Mouse (Mus musculus): ENCODE results near the gene Mcm2. TPM values are rescaled to one million over a fixed set of nuclear protein-coding genes. Genes with fewer than 3 reads are reported as not detected.

The Mcm2 gene
- total and polyA plus RNA-seq, 2 experiments from 2014 or later, result 21.7 to 37.0 TPM

- DNase-seq (ENCODE audit: low spot score) (peak; percentile 81), ATAC-seq (peak; percentile 55)
- H3K27me3 ChIP-seq (ENCODE audit: insufficient read depth, low read length), result no peaks in the 10 kb centered on the region
- no peak overlapping the region for H3K27ac ChIP-seq
- H3K4me1 ChIP-seq (ENCODE audit: insufficient read depth, low read length), result no peaks in the 10 kb centered on the region
- peaks cover 33% of the 10 kb centered on the region for H3K36me3 ChIP-seq (ENCODE audit: insufficient read depth, low read length)
- H3K9ac ChIP-seq (replicated peaks; ENCODE audit: low read length), result no peak overlapping the region
- WGBS, result 6% methylated on average over 2 of the region's 2 CpGs
- TF ChIP-seq CTCF (IDR thresholded peaks at IDR 0.05; ENCODE audit: low read depth), result peak; percentile 82
- no peaks in the 10 kb centered on the region for H3K9me3 ChIP-seq (ENCODE audit: low read length)
- no peak overlapping the region for H3K4me3 ChIP-seq (ENCODE audit: low read length)
- H3K4me2 ChIP-seq (ENCODE audit: low read depth, low read length), result no peak overlapping the region
Observed at GRCm38 (mm10) chr6:88860914-88861313, 37.7 kb downstream of the Mcm2 start.

- H3K27ac ChIP-seq, result peak overlapping the region; percentile 16; the same call in 1 of the 2 replicates
- no peak overlapping the region for H3K4me2 ChIP-seq (ENCODE audit: low read depth, low read length)
- DNase-seq (ENCODE audit: low spot score) (no peak), ATAC-seq (no peak)
- peaks cover 25% of the 10 kb centered on the region for H3K36me3 ChIP-seq (ENCODE audit: insufficient read depth, low read length)
- WGBS, result 63% methylated on average over 7 of the region's 7 CpGs
- no peak for TF ChIP-seq CTCF (IDR thresholded peaks at IDR 0.05; ENCODE audit: low read depth)
- no peak overlapping the region for H3K4me3 ChIP-seq (ENCODE audit: low read length)
- H3K27me3 ChIP-seq (ENCODE audit: insufficient read depth, low read length), result no peaks in the 10 kb centered on the region
- H3K9me3 ChIP-seq (ENCODE audit: low read length), result no peaks in the 10 kb centered on the region
- no peak overlapping the region for H3K9ac ChIP-seq (replicated peaks; ENCODE audit: low read length)
- no peaks in the 10 kb centered on the region for H3K4me1 ChIP-seq (ENCODE audit: insufficient read depth, low read length)
Observed at GRCm38 (mm10) chr6:88858341-88858740, 40.2 kb downstream of the Mcm2 start.

- H3K4me1 ChIP-seq (ENCODE audit: insufficient read depth, low read length), result no peaks in the 10 kb centered on the region
- H3K27ac ChIP-seq, result no peak overlapping the region
- no peak overlapping the region for H3K9ac ChIP-seq (replicated peaks; ENCODE audit: low read length)
- 79% methylated on average over 6 of the region's 6 CpGs for WGBS
- ATAC-seq, result no peak
- no peaks in the 10 kb centered on the region for H3K27me3 ChIP-seq (ENCODE audit: insufficient read depth, low read length)
- H3K4me3 ChIP-seq (ENCODE audit: low read length), result no peak overlapping the region
- H3K4me2 ChIP-seq (ENCODE audit: low read depth, low read length), result no peak overlapping the region
- H3K36me3 ChIP-seq (ENCODE audit: insufficient read depth, low read length), result peaks cover 20% of the 10 kb centered on the region
- TF ChIP-seq CTCF (IDR thresholded peaks at IDR 0.05; ENCODE audit: low read depth), result no peak
- DNase-seq (ENCODE audit: low spot score), result no peak
- no peaks in the 10 kb centered on the region for H3K9me3 ChIP-seq (ENCODE audit: low read length)
Observed at GRCm38 (mm10) chr6:88857830-88858229, 40.8 kb downstream of the Mcm2 start.

GRCm38 (mm10) chr6:88857249-88857648 is 41.3 kb downstream of the Mcm2 start:
- Histone ChIP-seq H3K9ac (replicated peaks; ENCODE audit: low read length) (no peak overlapping the region), H3K4me2 (ENCODE audit: low read depth, low read length) (no peak overlapping the region), H3K27me3 (ENCODE audit: insufficient read depth, low read length) (no peaks in the 10 kb centered on the region), H3K27ac (no peak overlapping the region), H3K36me3 (ENCODE audit: insufficient read depth, low read length) (peaks cover 22% of the 10 kb centered on the region; the same call in 1 of the 2 replicates), H3K4me3 (ENCODE audit: low read length) (no peak overlapping the region), H3K4me1 (ENCODE audit: insufficient read depth, low read length) (no peaks in the 10 kb centered on the region), H3K9me3 (ENCODE audit: low read length) (no peaks in the 10 kb centered on the region)
- DNase-seq (ENCODE audit: low spot score) (no peak), ATAC-seq (no peak)
- 36% methylated on average over 9 of the region's 9 CpGs for WGBS
- TF ChIP-seq CTCF (IDR thresholded peaks at IDR 0.05; ENCODE audit: low read depth), result peak; percentile 18; the same call in 1 of the 2 replicates

GRCm38 (mm10) chr6:88855636-88856035 is 42.9 kb downstream of the Mcm2 start:
- peak; percentile 87 for TF ChIP-seq CTCF (IDR thresholded peaks at IDR 0.05; ENCODE audit: low read depth)
- H3K27ac ChIP-seq, result no peak overlapping the region
- no peaks in the 10 kb centered on the region for H3K4me1 ChIP-seq (ENCODE audit: insufficient read depth, low read length)
- peaks cover 20% of the 10 kb centered on the region; the same call in 1 of the 2 replicates for H3K36me3 ChIP-seq (ENCODE audit: insufficient read depth, low read length)
- no peak overlapping the region for H3K4me2 ChIP-seq (ENCODE audit: low read depth, low read length)
- no peak overlapping the region for H3K9ac ChIP-seq (replicated peaks; ENCODE audit: low read length)
- H3K4me3 ChIP-seq (ENCODE audit: low read length), result no peak overlapping the region
- peak; percentile 90 for DNase-seq (ENCODE audit: low spot score)
- WGBS, result 15% methylated on average over 5 of the region's 5 CpGs
- no peaks in the 10 kb centered on the region for H3K27me3 ChIP-seq (ENCODE audit: insufficient read depth, low read length)
- H3K9me3 ChIP-seq (ENCODE audit: low read length), result no peaks in the 10 kb centered on the region
- ATAC-seq, result peak; percentile 61

- H3K9me3 ChIP-seq (ENCODE audit: low read length), result no peaks in the 10 kb centered on the region
- no peak overlapping the region for H3K4me3 ChIP-seq (ENCODE audit: low read length)
- H3K27me3 ChIP-seq (ENCODE audit: insufficient read depth, low read length), result no peaks in the 10 kb centered on the region
- TF ChIP-seq CTCF (IDR thresholded peaks at IDR 0.05; ENCODE audit: low read depth), result no peak
- 66% methylated on average over 5 of the region's 5 CpGs for WGBS
- no peak for ATAC-seq
- no peak overlapping the region for H3K9ac ChIP-seq (replicated peaks; ENCODE audit: low read length)
- no peak for DNase-seq (ENCODE audit: low spot score)
- H3K36me3 ChIP-seq (ENCODE audit: insufficient read depth, low read length), result peaks cover 20% of the 10 kb centered on the region; the same call in 1 of the 2 replicates
- H3K27ac ChIP-seq, result no peak overlapping the region
- H3K4me1 ChIP-seq (ENCODE audit: insufficient read depth, low read length), result no peaks in the 10 kb centered on the region
- H3K4me2 ChIP-seq (ENCODE audit: low read depth, low read length), result no peak overlapping the region
Observed at GRCm38 (mm10) chr6:88854509-88854908, 44.1 kb downstream of the Mcm2 start.

- ATAC-seq (no peak), DNase-seq (ENCODE audit: low spot score) (no peak)
- no peaks in the 10 kb centered on the region for H3K4me1 ChIP-seq (ENCODE audit: insufficient read depth, low read length)
- no peaks in the 10 kb centered on the region for H3K27me3 ChIP-seq (ENCODE audit: insufficient read depth, low read length)
- WGBS, result 79% methylated on average over 7 of the region's 7 CpGs
- H3K9ac ChIP-seq (replicated peaks; ENCODE audit: low read length), result no peak overlapping the region
- no peak overlapping the region for H3K4me2 ChIP-seq (ENCODE audit: low read depth, low read length)
- peaks cover 37% of the 10 kb centered on the region for H3K36me3 ChIP-seq (ENCODE audit: insufficient read depth, low read length)
- no peaks in the 10 kb centered on the region for H3K9me3 ChIP-seq (ENCODE audit: low read length)
- H3K4me3 ChIP-seq (ENCODE audit: low read length), result no peak overlapping the region
- H3K27ac ChIP-seq, result no peak overlapping the region
- 0 out of 2 replicates have a peak, but pooled peaks have one; percentile 20 for TF ChIP-seq CTCF (IDR thresholded peaks at IDR 0.05; ENCODE audit: low read depth)
Observed at GRCm38 (mm10) chr6:88850034-88850433, 48.5 kb downstream of the Mcm2 start.

All from hindbrain, postnatal 0 days (tissue).